Mouse (Mus musculus): Measurements from ENCODE around the gene Il17d.

DNA sequence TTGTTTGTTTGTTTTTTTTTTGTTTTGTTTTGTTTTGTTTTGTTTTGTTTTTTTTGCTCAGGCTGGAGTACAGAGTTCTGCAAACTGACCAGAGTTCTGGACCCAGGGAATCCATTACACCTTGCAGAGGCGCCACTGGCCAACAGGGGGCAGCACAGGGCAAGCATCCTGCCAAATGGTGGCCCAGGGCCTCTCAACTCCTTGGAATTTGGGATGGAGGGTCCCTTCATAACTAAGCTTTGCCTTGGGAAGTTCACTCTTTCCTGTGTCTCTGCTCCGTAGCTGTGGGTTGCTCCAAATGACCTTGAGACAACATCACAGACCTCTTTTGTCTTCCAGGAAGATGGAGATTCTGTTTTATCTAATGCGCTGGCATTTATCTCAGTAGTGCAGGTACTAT is 8.6 kb downstream of the Il17d start:
- TF ChIP-seq RCOR1 (conservative IDR thresholded peaks at IDR 0.05; ENCODE audit: low read depth, low read length) = no peak
- no peak for TF ChIP-seq ELF1 (IDR thresholded peaks at IDR 0.05; ENCODE audit: low read depth, low read length)
- TF ChIP-seq CTCF (conservative IDR thresholded peaks at IDR 0.05 in 1 of 2, IDR thresholded peaks at IDR 0.05 in 1 of 2; ENCODE audit: low read depth in 2 of 2, low read length in 2 of 2) = peak; percentile 69 to 78
- no peak for TF ChIP-seq POLR2A (IDR thresholded peaks at IDR 0.05; ENCODE audit: low read depth, low read length)
- no peak for TF ChIP-seq EP300 (IDR thresholded peaks at IDR 0.05; ENCODE audit: low read length)
- no peak for TF ChIP-seq TBP (conservative IDR thresholded peaks at IDR 0.05; ENCODE audit: low read depth, low read length)
- TF ChIP-seq NRF1 (IDR thresholded peaks at IDR 0.05; ENCODE audit: low read depth, low read length) = no peak
- no peak for TF ChIP-seq MXI1 (IDR thresholded peaks at IDR 0.05; ENCODE audit: low read depth, low read length)
- TF ChIP-seq E2F4 (IDR thresholded peaks at IDR 0.05; ENCODE audit: insufficient replicate concordance, low read depth, low read length) = no peak
- TF ChIP-seq ZMIZ1 (IDR thresholded peaks at IDR 0.05; ENCODE audit: low read depth, low read length) = no peak
- no peak for TF ChIP-seq ZNF384 (IDR thresholded peaks at IDR 0.05; ENCODE audit: low read depth, low read length)

Measured in CH12.LX (cell line).